In genomic region chrX:104485596-104485995, GRCm38 (mm10) we compare ENCODE assay signal across 14 mouse cellular contexts.
"Had no signal": no experiment of that assay in that cellular context is flagged by ENCODE, and none has a peak within 500 bp of the region (broad histone marks: within the 10 kb centered on the region; RNA-seq: fewer than 3 reads in every experiment).

No protein-coding gene starts in this region.

- H3K36me3 ChIP-seq: kidney, embryonic 15.5 days; limb, embryonic 10.5 days; liver, embryonic 15.5 days; midbrain, embryonic 10.5 days; midbrain, embryonic 15.5 days; neural tube, embryonic 15.5 days had no signal

- H3K27me3 ChIP-seq: liver, embryonic 15.5 days had no signal

- ATAC-seq: intestine, embryonic 16.5 days; midbrain, embryonic 15.5 days had no signal

- H3K4me3 ChIP-seq: kidney, embryonic 15.5 days; left cerebral cortex, adult 2 months; limb, embryonic 10.5 days; liver, embryonic 15.5 days; midbrain, embryonic 10.5 days; midbrain, embryonic 15.5 days; neural tube, embryonic 15.5 days had no signal

- DNase-seq: kidney, adult 2 months; kidney, postnatal 14 days; lung, embryonic 14.5 days; lung, postnatal 10 days; lung, postnatal 4 days had no signal

- H3K27ac ChIP-seq: kidney, embryonic 15.5 days; left cerebral cortex, adult 2 months; limb, embryonic 10.5 days; liver, embryonic 15.5 days; midbrain, embryonic 10.5 days; midbrain, embryonic 15.5 days; neural tube, embryonic 15.5 days had no signal

- H3K9ac ChIP-seq: kidney, embryonic 15.5 days; liver, embryonic 15.5 days; lung, embryonic 14.5 days; midbrain, embryonic 15.5 days; neural tube, embryonic 15.5 days had no signal

- H3K4me2 ChIP-seq: kidney, embryonic 15.5 days; liver, embryonic 11.5 days; liver, embryonic 15.5 days; lung, embryonic 14.5 days; midbrain, embryonic 15.5 days; neural tube, embryonic 15.5 days had no signal

- H3K4me1 ChIP-seq: kidney, embryonic 15.5 days; liver, embryonic 15.5 days; midbrain, embryonic 10.5 days; midbrain, embryonic 15.5 days had no signal

- H3K9me3 ChIP-seq: kidney, embryonic 15.5 days; limb, embryonic 10.5 days; liver, embryonic 15.5 days; midbrain, embryonic 10.5 days; midbrain, embryonic 15.5 days; neural tube, embryonic 15.5 days had no signal
